Mouse (Mus musculus) retina, embryonic 14.5 days (tissue): Measurements from ENCODE around the gene Gm20219.
A peak's percentile ranks its signal among the peaks of the same experiment; 100 is the strongest.

Experiments
- DNase-seq: peaks from one replicate; pipeline ENCODE4 v3.0.0-alpha.2; 2015; ENCODE audit warnings: low spot score

Gene Gm20219

GRCm38 (mm10) chr17:56554122-56554551 is at the start of gene Gm20219:
TSS of gene Gm20219 (minus strand) at chr17:56554387.
- DNase-seq = no peak

GRCm38 (mm10) chr17:56604070-56604380 is 49.8 kb upstream of the Gm20219 start:
- no peak for DNase-seq

- DNase-seq = no peak
Observed at GRCm38 (mm10) chr17:56603186-56604069, 49.2 kb upstream of the Gm20219 start.

- peak; percentile 34 for DNase-seq
Observed at GRCm38 (mm10) chr17:56593527-56594271, 39.5 kb upstream of the Gm20219 start.

- DNase-seq = no peak
Observed at GRCm38 (mm10) chr17:56592553-56592952, 38.4 kb upstream of the Gm20219 start.

GRCm38 (mm10) chr17:56588921-56589320 is 34.7 kb upstream of the Gm20219 start:
- DNase-seq = no peak

- no peak for DNase-seq
Observed at GRCm38 (mm10) chr17:56587773-56588172, 33.6 kb upstream of the Gm20219 start.

GRCm38 (mm10) chr17:56585171-56585821 is 31.1 kb upstream of the Gm20219 start:
- DNase-seq = no peak

- DNase-seq = peak; percentile 99
Observed at GRCm38 (mm10) chr17:56584257-56585130, 30.3 kb upstream of the Gm20219 start, which contains the start of the genes Safb2 and Safb. TSS of gene Safb2 (minus strand) at chr17:56584585. TSS of gene Safb (plus strand) at chr17:56584825.

- no peak for DNase-seq
Observed at GRCm38 (mm10) chr17:56583611-56584256, 29.5 kb upstream of the Gm20219 start.

- DNase-seq = no peak
Observed at GRCm38 (mm10) chr17:56583071-56583470, 28.9 kb upstream of the Gm20219 start.

GRCm38 (mm10) chr17:56572939-56573338 is 18.8 kb upstream of the Gm20219 start:
- DNase-seq = no peak

- no peak for DNase-seq
Observed at GRCm38 (mm10) chr17:56572154-56572553, 18.0 kb upstream of the Gm20219 start.

- DNase-seq = no peak
Observed at GRCm38 (mm10) chr17:56570287-56570686, 16.1 kb upstream of the Gm20219 start.

GRCm38 (mm10) chr17:56567370-56567769 is 13.2 kb upstream of the Gm20219 start:
- DNase-seq = no peak

- no peak for DNase-seq
Observed at GRCm38 (mm10) chr17:56566918-56567317, 12.7 kb upstream of the Gm20219 start.

- no peak for DNase-seq
Observed at GRCm38 (mm10) chr17:56566293-56566692, 12.1 kb upstream of the Gm20219 start.

GRCm38 (mm10) chr17:56561866-56562265 is 7.7 kb upstream of the Gm20219 start:
- no peak for DNase-seq

GRCm38 (mm10) chr17:56560131-56560530 is 5.9 kb upstream of the Gm20219 start:
- no peak for DNase-seq

- no peak for DNase-seq
Observed at GRCm38 (mm10) chr17:56559386-56559785, 5.2 kb upstream of the Gm20219 start.

- DNase-seq = peak; percentile 91
Observed at GRCm38 (mm10) chr17:56558448-56558847, 4.3 kb upstream of the Gm20219 start.
